Mouse (Mus musculus) midbrain, embryonic 13.5 days (tissue): ENCODE data around the gene Taf1b. TPM values are rescaled to one million over a fixed set of nuclear protein-coding genes. Genes with fewer than 3 reads are reported as not detected.
"Not testable (repeated sequence)": the region's sequence is repeated elsewhere in the genome, so short reads cannot be mapped to it uniquely, and the experiment has no call there.

Experiments
- ATAC-seq: fragments of 200-750 bp; cut with Nextera tagmentation; 2 replicates; pipeline ENCODE4 v1.8.0; 2017; ENCODE audit warnings: mild to moderate bottlenecking, moderate TSS enrichment, moderate library complexity
- H3K27ac ChIP-seq: fragments of 300-500 bp; sonication (generic); 2 replicates; pipeline ENCODE4 v1.5.1; 2015; ENCODE audit warnings: inconsistent platforms, mild to moderate bottlenecking, moderate library complexity
- H3K27me3 ChIP-seq: fragments of 300-500 bp; sonication (generic); 2 replicates; pipeline ENCODE4 v1.6.1; 2015; ENCODE audit warnings: mild to moderate bottlenecking, inconsistent platforms
- H3K36me3 ChIP-seq: fragments of 300-500 bp; sonication (generic); 2 replicates; pipeline ENCODE4 v1.6.1; 2015; ENCODE audit warnings: mild to moderate bottlenecking, inconsistent platforms
- H3K4me1 ChIP-seq: fragments of 300-500 bp; sonication (generic); replicated peaks from 2 replicates; pipeline ENCODE4 v1.6.1; 2015; ENCODE audit warnings: inconsistent platforms
- H3K4me2 ChIP-seq: fragments of 300-500 bp; sonication (generic); replicated peaks from 2 replicates; pipeline ENCODE4 v1.6.1; 2015; ENCODE audit warnings: moderate library complexity, mild to moderate bottlenecking, inconsistent platforms
- H3K4me3 ChIP-seq: fragments of 300-500 bp; sonication (generic); replicated peaks from 2 replicates; pipeline ENCODE4 v1.5.1; 2015; ENCODE audit warnings: mild to moderate bottlenecking, inconsistent platforms
- H3K9ac ChIP-seq: fragments of 300-500 bp; sonication (generic); replicated peaks from 2 replicates; pipeline ENCODE4 v1.6.1; 2015; ENCODE audit warnings: mild to moderate bottlenecking, inconsistent platforms
- H3K9me3 ChIP-seq: fragments of 300-500 bp; sonication (generic); 2 replicates; pipeline ENCODE4 v1.6.1; 2016; ENCODE audit warnings: mild to moderate bottlenecking, inconsistent platforms
- WGBS: fragments of 180-500 bp; shearing (Covaris S2); methylation state at CpG from one replicate; pipeline ENCODE4 v1.1.7; 2015; 5-methylcytosine and 5-hydroxymethylcytosine counted together
- polyA plus RNA-seq: library from polyadenylated mRNA; unstranded; fragments of >200 nt; fragmentation: Nextera tagmentation; extraction: Ambion mirVana; gene quantifications from 2 replicates; pipeline ENCODE4 v1.2.1, GENCODE M21; 2015

Taf1b gene
- polyA plus RNA-seq, 1 experiment from 2014 or later: 35.2 TPM

DNA sequence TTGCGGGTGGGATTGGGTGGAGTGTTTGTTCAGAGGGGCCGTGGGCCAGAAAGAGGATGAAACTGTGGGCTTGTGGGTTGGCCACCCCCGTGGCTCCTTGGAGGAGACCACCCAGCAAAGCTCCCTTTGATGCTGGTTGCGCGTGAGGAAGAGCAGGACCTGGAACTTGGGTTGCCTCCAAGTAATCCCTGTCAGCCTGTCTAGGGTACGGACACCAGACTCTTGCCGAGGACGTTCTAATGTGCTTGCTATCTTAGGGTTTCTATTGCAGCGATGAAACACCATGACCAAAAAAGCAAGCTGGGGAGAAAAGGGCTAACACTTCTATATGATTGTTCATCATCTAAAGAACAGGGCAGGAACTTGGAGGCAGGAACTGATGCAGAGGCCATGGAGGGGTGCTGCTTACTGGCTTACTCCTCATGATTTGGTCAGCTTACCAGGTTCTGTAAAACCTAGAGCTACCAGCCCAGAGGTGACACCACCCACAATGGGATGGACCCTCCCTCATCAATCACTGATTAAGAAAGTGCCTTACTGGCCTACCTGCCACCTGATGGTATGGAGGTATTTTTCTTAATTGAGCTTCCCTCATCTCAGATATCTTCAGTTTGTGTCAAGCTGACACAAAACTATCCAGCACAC lies 804 bp downstream of the Taf1b start:
- Histone ChIP-seq H3K9ac (peak overlapping the region; percentile 71), H3K4me2 (peak overlapping the region; percentile 59), H3K4me3 (peak overlapping the region; percentile 66)
- not testable (repeated sequence) for H3K9me3 ChIP-seq, H3K27me3 ChIP-seq, H3K36me3 ChIP-seq, H3K4me1 ChIP-seq, H3K27ac ChIP-seq
- WGBS: 4% methylated on average over 9 of the region's 9 CpGs
- ATAC-seq: peak; percentile 82

DNA sequence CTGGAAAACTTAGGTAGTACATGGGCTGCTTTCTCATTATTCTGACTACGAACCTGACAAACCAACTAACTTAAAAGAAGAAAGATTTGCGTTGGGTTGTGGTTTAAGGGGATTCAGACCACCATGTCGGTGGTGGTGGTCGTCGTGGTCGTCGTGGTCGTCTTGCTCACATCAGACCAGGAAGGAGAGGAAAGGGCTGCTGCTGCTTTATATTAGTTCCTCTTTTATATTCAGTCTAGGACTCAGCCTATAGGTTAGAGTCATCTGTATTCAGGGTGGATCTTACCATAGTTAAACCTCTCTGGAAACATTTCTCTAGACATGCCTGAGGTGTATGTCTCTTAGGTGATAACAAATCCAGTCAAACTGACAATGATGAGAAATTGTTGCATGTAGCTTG lies 19.0 kb downstream of the Taf1b start:
- no peaks in the 10 kb centered on the region for H3K4me1 ChIP-seq
- WGBS: 90% methylated on average over 8 of the region's 8 CpGs
- H3K4me3 ChIP-seq: no peak overlapping the region
- no peaks in the 10 kb centered on the region for H3K27me3 ChIP-seq
- H3K4me2 ChIP-seq: no peak overlapping the region
- no peak overlapping the region for H3K9ac ChIP-seq
- H3K27ac ChIP-seq: no peak overlapping the region
- peaks cover 78% of the 10 kb centered on the region for H3K36me3 ChIP-seq
- ATAC-seq: no peak
- no peaks in the 10 kb centered on the region for H3K9me3 ChIP-seq

GRCm38 (mm10) chr12:24521076-24521475 lies 22.9 kb downstream of the Taf1b start:
- 82% methylated on average over 3 of the region's 3 CpGs for WGBS
- no peak overlapping the region for H3K9ac ChIP-seq
- no peaks in the 10 kb centered on the region for H3K4me1 ChIP-seq
- H3K4me3 ChIP-seq: no peak overlapping the region
- ATAC-seq: no peak
- H3K9me3 ChIP-seq: no peaks in the 10 kb centered on the region
- H3K4me2 ChIP-seq: no peak overlapping the region
- H3K27ac ChIP-seq: no peak overlapping the region
- H3K36me3 ChIP-seq: peaks cover 52% of the 10 kb centered on the region
- H3K27me3 ChIP-seq: no peaks in the 10 kb centered on the region

DNA sequence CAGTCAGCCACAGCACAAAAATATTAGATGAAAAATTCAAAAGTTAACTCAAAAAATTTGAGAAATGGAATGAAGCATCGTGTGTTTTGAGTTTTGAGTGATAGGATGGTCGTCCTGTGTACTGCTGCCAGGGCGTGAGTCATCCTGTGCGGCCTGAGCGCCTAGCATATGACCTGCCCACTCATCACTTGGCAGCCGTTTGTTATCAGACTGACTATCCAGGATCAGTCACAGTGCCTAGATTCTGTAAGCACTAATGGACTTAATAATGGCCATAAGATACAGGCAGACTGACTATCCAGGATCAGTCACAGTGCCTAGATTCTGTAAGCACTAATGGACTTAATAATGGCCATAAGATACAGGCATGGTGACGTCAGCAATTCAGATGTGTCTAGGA lies 26.9 kb downstream of the Taf1b start:
- not testable (repeated sequence) for ATAC-seq, H3K4me2 ChIP-seq, H3K4me1 ChIP-seq, H3K9ac ChIP-seq, H3K4me3 ChIP-seq, H3K9me3 ChIP-seq, H3K27me3 ChIP-seq, H3K27ac ChIP-seq
- WGBS: 90% methylated on average over 7 of the region's 7 CpGs
- H3K36me3 ChIP-seq: peaks cover 18% of the 10 kb centered on the region

DNA sequence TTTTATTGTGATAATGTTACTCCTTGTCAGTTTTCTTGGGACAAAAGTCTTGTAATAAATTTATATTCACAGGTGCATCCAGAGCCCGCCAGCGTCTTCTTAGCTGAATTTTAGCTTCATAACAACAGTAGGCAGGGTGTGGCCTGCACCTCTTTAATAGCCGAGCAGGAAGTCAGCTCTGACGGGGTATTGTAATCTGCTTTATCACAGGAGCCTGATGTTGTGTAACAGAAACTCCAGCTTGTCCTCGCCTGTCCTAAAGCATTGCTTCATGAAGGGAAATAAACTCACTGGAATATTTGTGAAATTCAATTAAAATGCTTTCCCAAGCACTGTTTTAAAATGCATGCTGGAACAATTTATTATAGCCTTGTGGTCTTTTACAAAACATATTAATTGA lies 38.2 kb downstream of the Taf1b start:
- no peaks in the 10 kb centered on the region for H3K9me3 ChIP-seq
- no peaks in the 10 kb centered on the region for H3K27me3 ChIP-seq
- no peak overlapping the region for H3K27ac ChIP-seq
- H3K9ac ChIP-seq: no peak overlapping the region
- peaks cover 16% of the 10 kb centered on the region for H3K4me1 ChIP-seq
- H3K36me3 ChIP-seq: peaks cover 15% of the 10 kb centered on the region
- 58% methylated on average over 5 of the region's 5 CpGs for WGBS
- no peak for ATAC-seq
- no peak overlapping the region for H3K4me2 ChIP-seq
- H3K4me3 ChIP-seq: no peak overlapping the region

GRCm38 (mm10) chr12:24537201-24537600 lies 39.0 kb downstream of the Taf1b start:
- H3K4me2 ChIP-seq: no peak overlapping the region
- no peak overlapping the region for H3K9ac ChIP-seq
- peaks cover 8% of the 10 kb centered on the region; the same call in 1 of the 2 replicates for H3K36me3 ChIP-seq
- H3K4me3 ChIP-seq: no peak overlapping the region
- ATAC-seq: no peak
- WGBS: 55% methylated on average over 2 of the region's 2 CpGs
- H3K9me3 ChIP-seq: no peaks in the 10 kb centered on the region
- peaks cover 16% of the 10 kb centered on the region for H3K4me1 ChIP-seq
- H3K27me3 ChIP-seq: no peaks in the 10 kb centered on the region
- H3K27ac ChIP-seq: no peak overlapping the region; the same call in 1 of the 2 replicates

DNA sequence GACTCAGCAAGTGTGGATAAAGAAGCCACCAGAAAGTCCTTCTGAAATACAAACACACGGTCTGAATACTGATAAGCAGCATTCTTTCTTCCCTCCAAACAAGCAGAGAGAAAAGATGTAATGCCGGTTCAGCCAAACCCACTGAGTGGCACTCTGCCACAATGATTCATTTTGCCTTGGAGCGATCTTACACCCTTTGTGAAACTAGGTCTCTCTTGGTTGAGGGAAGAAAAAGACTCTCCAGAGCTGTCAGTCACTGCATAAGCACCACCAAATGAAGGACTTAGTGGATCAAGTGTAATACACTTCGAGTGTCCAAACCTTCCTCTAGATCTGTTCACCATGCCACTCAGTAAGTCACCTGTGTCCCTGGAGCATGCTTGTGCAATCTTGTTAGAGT lies 39.8 kb downstream of the Taf1b start:
- Histone ChIP-seq H3K4me3 (no peak overlapping the region), H3K27me3 (no peaks in the 10 kb centered on the region), H3K36me3 (peaks cover 5% of the 10 kb centered on the region; the same call in 1 of the 2 replicates), H3K4me1 (peaks cover 16% of the 10 kb centered on the region), H3K9ac (no peak overlapping the region), H3K27ac (no peak overlapping the region), H3K9me3 (no peaks in the 10 kb centered on the region), H3K4me2 (no peak overlapping the region)
- 58% methylated on average over 4 of the region's 4 CpGs for WGBS
- ATAC-seq: no peak

DNA sequence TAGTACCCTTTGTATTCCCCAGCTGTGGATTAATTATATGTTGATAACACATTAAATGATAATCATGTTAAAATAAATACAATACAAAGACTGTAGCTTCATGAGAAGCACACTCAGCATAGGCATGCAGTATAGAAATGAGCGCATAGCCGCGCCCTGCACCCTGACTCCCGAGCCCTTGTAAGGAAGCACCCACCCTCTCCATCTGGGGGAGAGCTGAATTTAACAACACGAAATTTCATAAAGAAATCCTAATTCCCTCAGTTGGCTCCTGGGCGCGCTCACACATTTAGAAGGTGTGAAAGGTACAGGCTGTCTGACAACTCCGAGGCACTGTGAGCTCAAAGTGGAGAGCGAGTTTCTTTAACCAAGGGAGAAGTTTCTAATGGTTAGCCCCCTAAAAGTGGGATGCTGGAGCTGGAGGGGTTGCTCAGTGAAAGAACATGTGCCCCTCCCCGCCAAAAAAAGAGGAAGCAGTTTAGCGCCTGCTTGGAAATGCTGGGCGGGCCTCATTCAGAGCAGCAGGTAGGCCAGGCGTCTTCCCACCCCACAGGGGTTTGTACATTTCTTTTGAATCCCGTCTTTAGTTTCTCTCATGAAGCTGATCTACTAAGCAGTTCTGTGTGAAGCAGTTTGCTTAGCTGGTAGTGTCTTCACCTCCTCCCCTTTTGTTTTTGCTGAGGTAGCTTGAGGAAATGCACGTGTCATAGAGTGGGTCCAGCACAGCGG lies 43.4 kb downstream of the Taf1b start:
- H3K27me3 ChIP-seq: no peaks in the 10 kb centered on the region
- no peak overlapping the region for H3K9ac ChIP-seq
- no peak overlapping the region for H3K27ac ChIP-seq
- peaks cover 24% of the 10 kb centered on the region; the same call in 1 of the 2 replicates for H3K36me3 ChIP-seq
- H3K9me3 ChIP-seq: no peaks in the 10 kb centered on the region
- H3K4me3 ChIP-seq: no peak overlapping the region
- ATAC-seq: no peak
- H3K4me1 ChIP-seq: peaks cover 9% of the 10 kb centered on the region
- H3K4me2 ChIP-seq: no peak overlapping the region
- 86% methylated on average over 16 of the region's 16 CpGs for WGBS

DNA sequence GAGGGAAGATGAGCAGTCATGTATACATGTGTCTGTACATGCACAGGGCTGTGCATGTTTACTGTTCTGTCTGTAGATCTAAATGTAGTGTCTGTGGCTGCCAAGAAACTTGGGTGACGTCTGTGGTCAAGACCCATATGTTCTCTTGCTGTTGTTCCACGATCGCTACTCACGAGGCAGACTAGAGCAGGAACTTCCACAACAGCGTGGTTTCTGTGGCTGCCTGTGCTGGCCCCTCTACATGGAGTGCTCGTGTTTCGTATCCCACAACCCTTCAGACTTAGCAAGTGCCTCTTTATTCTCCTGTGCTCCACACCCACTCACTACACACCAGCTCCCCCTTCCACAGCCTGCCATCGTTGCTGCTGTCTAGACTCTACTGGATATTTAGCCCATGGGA lies 49.5 kb downstream of the Taf1b start:
- Histone ChIP-seq H3K4me2 (no peak overlapping the region), H3K4me1 (no peaks in the 10 kb centered on the region), H3K36me3 (peaks cover 50% of the 10 kb centered on the region), H3K9ac (no peak overlapping the region), H3K9me3 (no peaks in the 10 kb centered on the region), H3K27me3 (no peaks in the 10 kb centered on the region), H3K27ac (no peak overlapping the region), H3K4me3 (no peak overlapping the region)
- no peak for ATAC-seq
- 89% methylated on average over 8 of the region's 8 CpGs for WGBS

DNA sequence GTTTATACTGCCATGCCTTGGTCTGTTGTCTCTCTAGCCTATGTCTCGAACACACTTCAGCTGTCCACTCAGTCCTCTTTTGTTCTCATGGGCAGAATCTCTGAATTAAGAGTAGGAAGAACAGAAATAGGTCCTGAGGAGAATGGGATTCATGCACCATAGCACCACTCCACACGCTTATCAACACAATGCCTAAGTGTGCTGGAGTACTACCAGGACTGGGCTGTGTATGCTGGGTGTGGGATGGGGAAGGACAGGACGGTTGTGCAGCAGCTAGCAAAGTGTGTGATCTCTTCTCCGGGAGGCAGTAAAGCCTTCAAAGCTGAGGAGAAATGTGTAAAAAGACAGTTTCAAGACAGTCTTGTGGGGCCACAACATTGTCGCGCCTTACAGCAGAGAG lies 50.7 kb downstream of the Taf1b start:
- peaks cover 50% of the 10 kb centered on the region for H3K36me3 ChIP-seq
- no peak for ATAC-seq

DNA sequence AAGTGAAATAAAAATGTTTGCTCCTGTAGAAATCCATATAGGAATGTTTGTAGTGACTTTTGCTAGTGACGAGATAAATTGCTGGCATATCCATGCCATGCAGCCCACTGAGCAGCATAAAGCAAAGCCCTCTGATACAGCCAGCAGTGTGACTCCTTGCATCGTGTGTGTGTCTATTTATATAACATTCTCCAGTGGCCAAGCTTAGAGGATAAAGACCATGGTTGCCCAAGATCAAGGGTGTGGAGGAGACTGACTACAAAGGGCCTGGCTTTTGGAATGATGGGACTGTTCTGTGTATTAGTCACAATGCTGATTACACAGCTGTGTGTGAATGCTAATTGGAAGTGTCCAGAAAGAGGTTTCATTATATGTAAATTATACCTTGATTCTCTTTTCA lies 54.4 kb downstream of the Taf1b start:
- Histone ChIP-seq H3K4me1 (no peaks in the 10 kb centered on the region), H3K27ac (no peak overlapping the region), H3K27me3 (no peaks in the 10 kb centered on the region), H3K4me2 (no peak overlapping the region), H3K36me3 (peaks cover 35% of the 10 kb centered on the region), H3K4me3 (no peak overlapping the region), H3K9ac (no peak overlapping the region), H3K9me3 (no peaks in the 10 kb centered on the region)
- WGBS: 78% methylated on average over 2 of the region's 2 CpGs
- ATAC-seq: no peak

More for the DNA sequence above, 50.7 kb downstream of the Taf1b start:
- Histone ChIP-seq H3K27ac (no peak overlapping the region), H3K9ac (no peak overlapping the region), H3K27me3 (no peaks in the 10 kb centered on the region), H3K4me1 (no peaks in the 10 kb centered on the region), H3K4me2 (no peak overlapping the region), H3K4me3 (no peak overlapping the region), H3K9me3 (no peaks in the 10 kb centered on the region)
- 66% methylated on average over 6 of the region's 6 CpGs for WGBS

DNA sequence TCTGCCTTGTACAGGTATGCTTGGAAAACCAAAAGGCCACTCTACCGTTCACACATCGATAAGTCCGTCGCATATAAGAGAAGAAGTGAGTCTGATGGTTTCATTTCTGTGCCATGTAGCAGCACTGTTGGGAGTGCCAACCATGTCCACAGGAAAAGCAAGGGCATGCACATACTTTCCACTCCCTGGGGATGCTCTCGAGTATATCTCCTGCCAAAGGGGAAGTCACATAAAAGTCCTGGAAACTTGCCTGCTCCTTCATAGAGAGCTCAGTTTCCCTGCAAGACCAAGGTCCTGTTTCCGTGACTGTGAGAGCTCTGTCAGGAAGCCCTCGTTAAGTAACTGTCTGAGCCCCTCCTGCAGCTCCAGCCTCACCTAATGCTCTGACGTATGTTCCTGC lies 57.8 kb downstream of the Taf1b start:
- 85% methylated on average over 8 of the region's 8 CpGs for WGBS

More for the DNA sequence above, 57.8 kb downstream of the Taf1b start:
- Histone ChIP-seq H3K9ac (no peak overlapping the region), H3K9me3 (no peaks in the 10 kb centered on the region), H3K4me3 (no peak overlapping the region), H3K4me1 (no peaks in the 10 kb centered on the region), H3K27me3 (no peaks in the 10 kb centered on the region), H3K36me3 (peaks cover 33% of the 10 kb centered on the region), H3K27ac (no peak overlapping the region), H3K4me2 (no peak overlapping the region)
- no peak for ATAC-seq
